In the genomic region with DNA sequence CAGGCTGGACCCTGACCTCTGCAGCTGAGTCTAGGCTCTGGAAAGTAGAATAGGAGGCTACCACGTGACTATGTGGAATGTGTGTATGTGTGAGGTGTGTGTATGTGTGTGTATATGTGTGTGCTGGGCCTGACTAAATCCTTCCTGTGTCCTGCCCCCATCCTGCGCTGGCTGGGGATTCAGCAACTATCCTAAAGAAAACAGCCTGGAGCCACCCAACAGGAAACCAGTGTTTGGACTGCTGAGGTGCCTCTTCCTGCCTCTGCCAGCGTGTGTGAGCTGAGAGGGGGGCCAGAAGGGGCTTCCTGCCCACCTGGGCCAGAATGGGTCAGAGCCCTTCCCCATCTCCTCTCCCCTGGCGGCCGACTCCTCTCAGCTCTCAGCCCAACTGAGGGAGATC, we compare ENCODE assay signal across 8 mouse cellular contexts. TPM values are rescaled to one million over a fixed set of nuclear protein-coding genes. Genes with fewer than 3 reads are reported as not detected.
A peak's percentile ranks its signal among the peaks of the same experiment; 100 is the strongest.
DNase-seq lines count a peak whose midpoint lies in the region; ATAC-seq and TF ChIP-seq lines count a peak whose summit lies in the region.
"Had no signal": no experiment of that assay in that cellular context is flagged by ENCODE, and none has a peak within 500 bp of the region (broad histone marks: within the 10 kb centered on the region; RNA-seq: fewer than 3 reads in every experiment).

No protein-coding gene starts in this region.

- 34% methylated on average over 5 of the region's 5 CpGs for WGBS in lung, embryonic 14.5 days
- WGBS in lung, adult 2 months: 25% methylated on average over 5 of the region's 5 CpGs
- 25% methylated on average over 5 of the region's 5 CpGs for WGBS in liver, embryonic 16.5 days (ENCODE audit: insufficient replicate concordance)

- H3K4me2 ChIP-seq in lung, embryonic 14.5 days: no peak overlapping the region
- no peak overlapping the region for H3K4me2 ChIP-seq in liver, embryonic 16.5 days (ENCODE audit: low read depth, low read length)

- no peaks in the 10 kb centered on the region for H3K9me3 ChIP-seq in lung, embryonic 14.5 days (ENCODE audit: low read depth, low read length)
- no peaks in the 10 kb centered on the region for H3K9me3 ChIP-seq in liver, embryonic 16.5 days (replicated peaks; ENCODE audit: control insufficient read depth, low read length)

- no peak overlapping the region for H3K9ac ChIP-seq in lung, embryonic 14.5 days
- H3K9ac ChIP-seq in liver, embryonic 16.5 days (ENCODE audit: low read depth, low read length): no peak overlapping the region
- H3K9ac ChIP-seq: forebrain, postnatal 0 days had no signal

- peak overlapping the region; percentile 67 for H3K27ac ChIP-seq in lung, embryonic 14.5 days (ENCODE audit: low read depth)
- H3K27ac ChIP-seq in liver, embryonic 16.5 days (ENCODE audit: low read length): no peak overlapping the region

- peak; percentile 9; the same call in 1 of the 2 replicates for TF ChIP-seq CTCF in lung, embryonic 14.5 days (IDR thresholded peaks at IDR 0.05; ENCODE audit: low read depth)
- no peak for TF ChIP-seq CTCF in lung, adult 2 months (IDR thresholded peaks at IDR 0.05; ENCODE audit: insufficient read depth, low read length)

- ATAC-seq in lung, embryonic 14.5 days (ENCODE audit: insufficient read depth): peak; percentile 73
- peak; percentile 30 to 48; a peak in 3 of 4 replicates for ATAC-seq in hematopoietic stem cell, adult 5-6 weeks (replicated peaks in 1 of 2; ENCODE audit: insufficient read depth in 1 of 2, low FRiP score in 2 of 2, low TSS enrichment in 1 of 2, low read depth in 1 of 2, poor library complexity in 2 of 2, severe bottlenecking in 2 of 2)
- peak; percentile 59 for ATAC-seq in liver, embryonic 16.5 days (ENCODE audit: low read depth)
- ATAC-seq: forebrain, postnatal 0 days had no signal

- DNase-seq in lung, embryonic 14.5 days: peak; percentile 66
- DNase-seq in lung, adult 2 months: no peak
- peak; percentile 27 to 58 for DNase-seq in thymus, postnatal 36 days
- no peak for DNase-seq in right cerebral cortex, postnatal 4 days
- no peak for DNase-seq in T-cell, adult 2 months (ENCODE audit: low spot score)
- DNase-seq: forebrain, postnatal 0 days had no signal

- peaks cover 43% of the 10 kb centered on the region for H3K36me3 ChIP-seq in lung, embryonic 14.5 days (ENCODE audit: insufficient read depth)
- H3K36me3 ChIP-seq in liver, embryonic 16.5 days (ENCODE audit: control insufficient read depth, insufficient read depth): no peaks in the 10 kb centered on the region

- TF ChIP-seq POLR2A in lung, adult 2 months (IDR thresholded peaks at IDR 0.05; ENCODE audit: borderline replicate concordance, extremely low read depth, low read depth, low read length): no peak

- no peak overlapping the region for H3K4me3 ChIP-seq in lung, embryonic 14.5 days (ENCODE audit: low read depth, low read length)
- H3K4me3 ChIP-seq in lung, adult 2 months (replicated peaks; ENCODE audit: extremely low read depth, low read depth, low read length): no peak overlapping the region
- no peak overlapping the region for H3K4me3 ChIP-seq in liver, embryonic 16.5 days (ENCODE audit: low read depth, low read length)

- H3K4me1 ChIP-seq in lung, embryonic 14.5 days (ENCODE audit: insufficient read depth): peaks cover 18% of the 10 kb centered on the region; the same call in 1 of the 2 replicates
- peaks cover 4% of the 10 kb centered on the region for H3K4me1 ChIP-seq in lung, adult 2 months (ENCODE audit: control insufficient read depth, insufficient read depth, low read length)
- H3K4me1 ChIP-seq in liver, embryonic 16.5 days (ENCODE audit: control insufficient read depth, low read depth, low read length): no peaks in the 10 kb centered on the region; the same call in 1 of the 2 replicates

- H3K27me3 ChIP-seq in lung, embryonic 14.5 days (ENCODE audit: insufficient read depth, low read length): no peaks in the 10 kb centered on the region
- no peaks in the 10 kb centered on the region for H3K27me3 ChIP-seq in liver, embryonic 16.5 days (ENCODE audit: control insufficient read depth, insufficient read depth, low read depth, low read length)

RNA-seq across cellular contexts. Expression of gene Mdfi, which starts 20.9 kb away (rescaled TPM):
- polyA plus RNA-seq in lung, embryonic 14.5 days (2014; fragmentation: Nextera tagmentation; extraction: Ambion mirVana): 38.8 and 43.6 TPM in 2 replicates
- polyA plus RNA-seq in lung, adult 2 months (2012; rRNA removed): 38.8 and 51.1 TPM in 2 replicates
- total RNA-seq in hematopoietic stem cell, adult 5-6 weeks (2017): 27.1 and 33.8 TPM in 2 replicates
- 0.47 and 0.84 TPM in 2 replicates for polyA plus RNA-seq in liver, embryonic 16.5 days (2015; fragmentation: Nextera tagmentation; extraction: Ambion mirVana)

Comparison
In these comparisons a context has a peak if more than half of its experiments do, and no peak if none do; other contexts are left out.
1. DNase-seq: peak in lung, embryonic 14.5 days (single experiment) and thymus, postnatal 36 days (2 of 2); none in lung, adult 2 months (single experiment), right cerebral cortex, postnatal 4 days (single experiment) and T-cell, adult 2 months (single experiment).
2. RNA of gene Mdfi, which starts 20.9 kb away (polyA plus RNA-seq): 38.8 to 51.1 TPM in lung, adult 2 months and 38.8 to 43.6 TPM in lung, embryonic 14.5 days; 0.47 to 0.84 TPM in liver, embryonic 16.5 days; every median in the first group is over 10 times any median in the second.
3. Peak in every context shown above with its lines, with median percentiles within 50 percentile points of each other: ATAC-seq.